Comparison of ENCODE assay signal across 8 mouse cellular contexts in genomic region chr7:45797661-45798510, GRCm38 (mm10). TPM values are rescaled to one million over a fixed set of nuclear protein-coding genes. Genes with fewer than 3 reads are reported as not detected.
A peak's percentile ranks its signal among the peaks of the same experiment; 100 is the strongest.
DNase-seq lines count a peak whose midpoint lies in the region; ATAC-seq lines count a peak whose summit lies in the region.

No protein-coding gene starts in this region.

- peak overlapping the region; percentile 52 for H3K4me3 ChIP-seq in kidney, embryonic 15.5 days (replicated peaks)
- H3K4me3 ChIP-seq in brown adipose tissue, adult 24 weeks (ENCODE audit: insufficient read depth, low read depth, low read length): peak overlapping the region; percentile 65
- H3K4me3 ChIP-seq in hindbrain, embryonic 10.5 days: peak overlapping the region; percentile 58
- H3K4me3 ChIP-seq in midbrain, embryonic 10.5 days: peak overlapping the region; percentile 57

- no peaks in the 10 kb centered on the region for H3K9me3 ChIP-seq in kidney, embryonic 15.5 days (replicated peaks)
- no peaks in the 10 kb centered on the region for H3K9me3 ChIP-seq in hindbrain, embryonic 10.5 days
- no peaks in the 10 kb centered on the region for H3K9me3 ChIP-seq in midbrain, embryonic 10.5 days (replicated peaks)

- WGBS in kidney, embryonic 15.5 days: 1% methylated on average over 60 of the region's 60 CpGs
- 2% methylated on average over 60 of the region's 60 CpGs for WGBS in hindbrain, embryonic 10.5 days
- 1% methylated on average over 60 of the region's 60 CpGs for WGBS in midbrain, embryonic 10.5 days

- peaks cover 34% of the 10 kb centered on the region for H3K4me1 ChIP-seq in kidney, embryonic 15.5 days
- no peaks in the 10 kb centered on the region for H3K4me1 ChIP-seq in brown adipose tissue, adult 24 weeks (ENCODE audit: control insufficient read depth, insufficient read depth, insufficient read length, low read length)
- H3K4me1 ChIP-seq in hindbrain, embryonic 10.5 days (replicated peaks): peaks cover 39% of the 10 kb centered on the region
- H3K4me1 ChIP-seq in midbrain, embryonic 10.5 days: peaks cover 37% of the 10 kb centered on the region

- peaks cover 32% of the 10 kb centered on the region for H3K27me3 ChIP-seq in kidney, embryonic 15.5 days
- H3K27me3 ChIP-seq in hindbrain, embryonic 10.5 days (ENCODE audit: insufficient read depth, poor library complexity, severe bottlenecking): peaks cover 79% of the 10 kb centered on the region
- H3K27me3 ChIP-seq in midbrain, embryonic 10.5 days (ENCODE audit: low read depth, poor library complexity, severe bottlenecking): peaks cover 82% of the 10 kb centered on the region

- no peak for ATAC-seq in kidney, embryonic 15.5 days (replicated peaks; ENCODE audit: low FRiP score)
- no peak for ATAC-seq in megakaryocyte-erythroid progenitor cell, adult 5-6 weeks (replicated peaks; ENCODE audit: low FRiP score, low TSS enrichment, poor library complexity, severe bottlenecking)

- H3K36me3 ChIP-seq in kidney, embryonic 15.5 days: peaks cover 20% of the 10 kb centered on the region
- peaks cover 83% of the 10 kb centered on the region for H3K36me3 ChIP-seq in hindbrain, embryonic 10.5 days
- peaks cover 53% of the 10 kb centered on the region for H3K36me3 ChIP-seq in midbrain, embryonic 10.5 days

- peak overlapping the region; percentile 47 for H3K9ac ChIP-seq in kidney, embryonic 15.5 days

- H3K27ac ChIP-seq in kidney, embryonic 15.5 days: no peak overlapping the region
- no peak overlapping the region for H3K27ac ChIP-seq in brown adipose tissue, adult 24 weeks (replicated peaks; ENCODE audit: low read depth, low read length)
- H3K27ac ChIP-seq in hindbrain, embryonic 10.5 days: peak overlapping the region; percentile 74
- H3K27ac ChIP-seq in midbrain, embryonic 10.5 days (replicated peaks): peak overlapping the region; percentile 68

- no peak for DNase-seq in kidney, postnatal 10 days
- DNase-seq in hindbrain, embryonic 10.5 days (ENCODE audit: low spot score): no peak
- DNase-seq in midbrain, embryonic 10.5 days (ENCODE audit: low spot score): no peak
- no peak for DNase-seq in urinary bladder, postnatal 4 days (ENCODE audit: low spot score in 2 of 2)
- no peak for DNase-seq in right cerebral cortex, postnatal 36 days (ENCODE audit: low spot score in 2 of 2)

- peak overlapping the region; percentile 93 for H3K4me2 ChIP-seq in kidney, embryonic 15.5 days

RNA-seq across cellular contexts. Expression of gene Sult2b1, which starts 13.4 kb away (rescaled TPM):
- polyA plus RNA-seq in kidney, embryonic 15.5 days (2015; fragmentation: Nextera tagmentation; extraction: Ambion mirVana): 2.8 and 3.2 TPM in 2 replicates
- 0.87 and 1.1 TPM in 2 replicates for polyA plus RNA-seq in brown adipose tissue, adult 24 weeks (2012; ENCODE audit: insufficient read depth, insufficient read length, missing spikeins)
- 1.7 and 2.2 TPM in 2 replicates for polyA plus RNA-seq in hindbrain, embryonic 10.5 days (2016; fragmentation: Nextera tagmentation; extraction: Ambion mirVana)
- 1.1 and 1.5 TPM in 2 replicates for polyA plus RNA-seq in midbrain, embryonic 10.5 days (2016; fragmentation: Nextera tagmentation; extraction: Ambion mirVana)
- 0.84 TPM in 1 of 2 replicates, not detected in the other for total RNA-seq in megakaryocyte-erythroid progenitor cell, adult 5-6 weeks (2014; fragmentation: Nextera tagmentation)
- total RNA-seq in megakaryocyte-erythroid progenitor cell, adult 5-6 weeks (2017): not detected in 2 replicates

RNA-seq across cellular contexts. Expression of gene Lmtk3, which starts 14.3 kb away (rescaled TPM):
- polyA plus RNA-seq in kidney, embryonic 15.5 days (2015; fragmentation: Nextera tagmentation; extraction: Ambion mirVana): 2.5 and 3.1 TPM in 2 replicates
- polyA plus RNA-seq in brown adipose tissue, adult 24 weeks (2012; ENCODE audit: insufficient read depth, insufficient read length, missing spikeins): 0.36 and 0.46 TPM in 2 replicates
- 2.3 and 5.4 TPM in 2 replicates for polyA plus RNA-seq in hindbrain, embryonic 10.5 days (2016; fragmentation: Nextera tagmentation; extraction: Ambion mirVana)
- polyA plus RNA-seq in midbrain, embryonic 10.5 days (2016; fragmentation: Nextera tagmentation; extraction: Ambion mirVana): 2.3 and 3.3 TPM in 2 replicates
- not detected in 2 replicates for total RNA-seq in megakaryocyte-erythroid progenitor cell, adult 5-6 weeks (2014; fragmentation: Nextera tagmentation)
- total RNA-seq in megakaryocyte-erythroid progenitor cell, adult 5-6 weeks (2017): not detected in 2 replicates

RNA-seq across cellular contexts. Expression of gene Cyth2, which starts 16.5 kb away (rescaled TPM):
- 130 and 132 TPM in 2 replicates for polyA plus RNA-seq in kidney, embryonic 15.5 days (2015; fragmentation: Nextera tagmentation; extraction: Ambion mirVana)
- polyA plus RNA-seq in brown adipose tissue, adult 24 weeks (2012; ENCODE audit: insufficient read depth, insufficient read length, missing spikeins): 39.1 and 45.5 TPM in 2 replicates
- polyA plus RNA-seq in hindbrain, embryonic 10.5 days (2016; fragmentation: Nextera tagmentation; extraction: Ambion mirVana): 164 and 231 TPM in 2 replicates
- polyA plus RNA-seq in midbrain, embryonic 10.5 days (2016; fragmentation: Nextera tagmentation; extraction: Ambion mirVana): 153 and 183 TPM in 2 replicates
- total RNA-seq in megakaryocyte-erythroid progenitor cell, adult 5-6 weeks (2014; fragmentation: Nextera tagmentation): 27.2 and 30.8 TPM in 2 replicates
- total RNA-seq in megakaryocyte-erythroid progenitor cell, adult 5-6 weeks (2017): 36.9 and 38.0 TPM in 2 replicates

RNA-seq across cellular contexts. Expression of gene Kcnj14, which starts 26.7 kb away (rescaled TPM):
- polyA plus RNA-seq in kidney, embryonic 15.5 days (2015; fragmentation: Nextera tagmentation; extraction: Ambion mirVana): 1.4 and 1.6 TPM in 2 replicates
- 1.1 TPM in 1 of 2 replicates, not detected in the other for polyA plus RNA-seq in brown adipose tissue, adult 24 weeks (2012; ENCODE audit: insufficient read depth, insufficient read length, missing spikeins)
- 0.91 and 1.0 TPM in 2 replicates for polyA plus RNA-seq in hindbrain, embryonic 10.5 days (2016; fragmentation: Nextera tagmentation; extraction: Ambion mirVana)
- polyA plus RNA-seq in midbrain, embryonic 10.5 days (2016; fragmentation: Nextera tagmentation; extraction: Ambion mirVana): 0.65 and 0.72 TPM in 2 replicates
- not detected in 2 replicates for total RNA-seq in megakaryocyte-erythroid progenitor cell, adult 5-6 weeks (2014; fragmentation: Nextera tagmentation)
- total RNA-seq in megakaryocyte-erythroid progenitor cell, adult 5-6 weeks (2017): not detected in 2 replicates

RNA-seq across cellular contexts. Expression of gene Grwd1, which starts 32.9 kb away (rescaled TPM):
- polyA plus RNA-seq in kidney, embryonic 15.5 days (2015; fragmentation: Nextera tagmentation; extraction: Ambion mirVana): 82.5 and 86.3 TPM in 2 replicates
- 5.5 and 6.6 TPM in 2 replicates for polyA plus RNA-seq in brown adipose tissue, adult 24 weeks (2012; ENCODE audit: insufficient read depth, insufficient read length, missing spikeins)
- polyA plus RNA-seq in hindbrain, embryonic 10.5 days (2016; fragmentation: Nextera tagmentation; extraction: Ambion mirVana): 85.2 and 110 TPM in 2 replicates
- polyA plus RNA-seq in midbrain, embryonic 10.5 days (2016; fragmentation: Nextera tagmentation; extraction: Ambion mirVana): 95.8 and 119 TPM in 2 replicates
- total RNA-seq in megakaryocyte-erythroid progenitor cell, adult 5-6 weeks (2014; fragmentation: Nextera tagmentation): 45.7 and 67.7 TPM in 2 replicates
- total RNA-seq in megakaryocyte-erythroid progenitor cell, adult 5-6 weeks (2017): 22.1 and 39.4 TPM in 2 replicates

Comparison
In these comparisons a context has a peak if more than half of its experiments do, and no peak if none do; other contexts are left out.
1. H3K27ac ChIP-seq: peak in hindbrain, embryonic 10.5 days (single experiment) and midbrain, embryonic 10.5 days (single experiment); none in kidney, embryonic 15.5 days (single experiment) and brown adipose tissue, adult 24 weeks (single experiment).
2. Peak in every context shown above with its lines, with median percentiles within 50 percentile points of each other: H3K4me3 ChIP-seq.